Mouse (Mus musculus): ENCODE data around the gene Rpp25l. TPM values are rescaled to one million over a fixed set of nuclear protein-coding genes. Genes with fewer than 3 reads are reported as not detected.
"Not testable (repeated sequence)": the region's sequence is repeated elsewhere in the genome, so short reads cannot be mapped to it uniquely, and the experiment has no call there.

Gene Rpp25l
- polyA plus RNA-seq, 1 experiment from 2014 or later = 29.8 TPM

- not testable (repeated sequence) for H3K4me3 ChIP-seq (replicated peaks); H3K4me1 ChIP-seq (replicated peaks); H3K27ac ChIP-seq (replicated peaks); H3K4me2 ChIP-seq; H3K9me3 ChIP-seq (replicated peaks); ATAC-seq (ENCODE audit: insufficient read depth); H3K9ac ChIP-seq; H3K36me3 ChIP-seq (replicated peaks)
- H3K27me3 ChIP-seq = peaks cover 40% of the 10 kb centered on the region
- 5% methylated on average over 20 of the region's 38 CpGs for WGBS (ENCODE audit: insufficient replicate concordance)
Measured at GRCm38 (mm10) chr4:41695800-41696199, 17.5 kb downstream of the Rpp25l start.

GRCm38 (mm10) chr4:41693511-41693910 lies 19.8 kb downstream of the Rpp25l start:
- not testable (repeated sequence) for H3K36me3 ChIP-seq (replicated peaks); H3K4me3 ChIP-seq (replicated peaks); H3K9ac ChIP-seq; H3K4me1 ChIP-seq (replicated peaks); H3K27ac ChIP-seq (replicated peaks); H3K4me2 ChIP-seq; ATAC-seq (ENCODE audit: insufficient read depth); H3K9me3 ChIP-seq (replicated peaks)
- peaks cover 34% of the 10 kb centered on the region for H3K27me3 ChIP-seq
- 8% methylated on average over 4 of the region's 4 CpGs for WGBS (ENCODE audit: insufficient replicate concordance)

- not testable (repeated sequence) for H3K9ac ChIP-seq
Measured at GRCm38 (mm10) chr4:41690014-41690413, 23.3 kb downstream of the Rpp25l start.

GRCm38 (mm10) chr4:41688562-41688961 lies 24.8 kb downstream of the Rpp25l start:
- not testable (repeated sequence) for ATAC-seq (ENCODE audit: insufficient read depth); H3K4me1 ChIP-seq (replicated peaks); H3K4me3 ChIP-seq (replicated peaks); H3K9ac ChIP-seq; H3K27ac ChIP-seq (replicated peaks); H3K36me3 ChIP-seq (replicated peaks); H3K4me2 ChIP-seq; H3K9me3 ChIP-seq (replicated peaks)
- 51% methylated on average over 1 of the region's 1 CpGs for WGBS (ENCODE audit: insufficient replicate concordance)
- peaks cover 23% of the 10 kb centered on the region for H3K27me3 ChIP-seq

More at GRCm38 (mm10) chr4:41690014-41690413, 23.3 kb downstream of the Rpp25l start:
- H3K27me3 ChIP-seq = peaks cover 18% of the 10 kb centered on the region
- H3K9me3 ChIP-seq (replicated peaks); H3K36me3 ChIP-seq (replicated peaks); ATAC-seq (ENCODE audit: insufficient read depth); H3K4me2 ChIP-seq; H3K27ac ChIP-seq (replicated peaks); H3K4me3 ChIP-seq (replicated peaks); H3K4me1 ChIP-seq (replicated peaks): not testable (repeated sequence)
- no CpG with 5 or more reads among the region's 4 CpGs for whole genome bisulfite sequencing (ENCODE audit: insufficient replicate concordance)

GRCm38 (mm10) chr4:41685882-41686492 lies 27.3 kb downstream of the Rpp25l start:
- not testable (repeated sequence) for H3K9ac ChIP-seq; ATAC-seq (ENCODE audit: insufficient read depth)
- WGBS (ENCODE audit: insufficient replicate concordance) = 38% methylated on average over 10 of the region's 10 CpGs

GRCm38 (mm10) chr4:41684931-41685453 lies 28.3 kb downstream of the Rpp25l start:
- ATAC-seq (ENCODE audit: insufficient read depth); H3K9me3 ChIP-seq (replicated peaks): not testable (repeated sequence)
- peaks cover 42% of the 10 kb centered on the region for H3K27me3 ChIP-seq

More at GRCm38 (mm10) chr4:41685882-41686492, 27.3 kb downstream of the Rpp25l start:
- not testable (repeated sequence) for H3K4me1 ChIP-seq (replicated peaks); H3K4me2 ChIP-seq; H3K36me3 ChIP-seq (replicated peaks); H3K27ac ChIP-seq (replicated peaks); H3K9me3 ChIP-seq (replicated peaks); H3K4me3 ChIP-seq (replicated peaks)
- H3K27me3 ChIP-seq = peaks cover 34% of the 10 kb centered on the region

GRCm38 (mm10) chr4:41684131-41684930 lies 29.0 kb downstream of the Rpp25l start:
- WGBS (ENCODE audit: insufficient replicate concordance) = 6% methylated on average over 22 of the region's 27 CpGs
- not testable (repeated sequence) for H3K9ac ChIP-seq, H3K4me2 ChIP-seq

More at GRCm38 (mm10) chr4:41684931-41685453, 28.3 kb downstream of the Rpp25l start:
- not testable (repeated sequence) for H3K9ac ChIP-seq; H3K4me1 ChIP-seq (replicated peaks); H3K36me3 ChIP-seq (replicated peaks); H3K4me3 ChIP-seq (replicated peaks); H3K4me2 ChIP-seq; H3K27ac ChIP-seq (replicated peaks)
- WGBS (ENCODE audit: insufficient replicate concordance) = 3% methylated on average over 14 of the region's 14 CpGs

GRCm38 (mm10) chr4:41683303-41683702 lies 30.0 kb downstream of the Rpp25l start:
- not testable (repeated sequence) for H3K4me1 ChIP-seq (replicated peaks); ATAC-seq (ENCODE audit: insufficient read depth); H3K36me3 ChIP-seq (replicated peaks); H3K4me2 ChIP-seq; H3K9ac ChIP-seq; H3K9me3 ChIP-seq (replicated peaks); H3K4me3 ChIP-seq (replicated peaks); H3K27ac ChIP-seq (replicated peaks)
- peaks cover 59% of the 10 kb centered on the region for H3K27me3 ChIP-seq
- WGBS (ENCODE audit: insufficient replicate concordance) = 3% methylated on average over 10 of the region's 27 CpGs

More at GRCm38 (mm10) chr4:41684131-41684930, 29.0 kb downstream of the Rpp25l start:
- H3K9me3 ChIP-seq (replicated peaks); H3K4me1 ChIP-seq (replicated peaks); H3K4me3 ChIP-seq (replicated peaks); ATAC-seq (ENCODE audit: insufficient read depth); H3K36me3 ChIP-seq (replicated peaks); H3K27ac ChIP-seq (replicated peaks): not testable (repeated sequence)
- H3K27me3 ChIP-seq = peaks cover 49% of the 10 kb centered on the region

GRCm38 (mm10) chr4:41682789-41683188 lies 30.5 kb downstream of the Rpp25l start:
- H3K27ac ChIP-seq (replicated peaks) = no peak overlapping the region
- no peaks in the 10 kb centered on the region for H3K36me3 ChIP-seq (replicated peaks)
- H3K4me2 ChIP-seq = no peak overlapping the region
- peaks cover 64% of the 10 kb centered on the region for H3K27me3 ChIP-seq
- H3K4me3 ChIP-seq (replicated peaks) = no peak overlapping the region
- 9% methylated on average over 6 of the region's 6 CpGs for WGBS (ENCODE audit: insufficient replicate concordance)
- no peak for ATAC-seq (ENCODE audit: insufficient read depth)
- no peak overlapping the region for H3K9ac ChIP-seq
- no peaks in the 10 kb centered on the region for H3K9me3 ChIP-seq (replicated peaks)
- no peaks in the 10 kb centered on the region for H3K4me1 ChIP-seq (replicated peaks)

- Histone ChIP-seq H3K27ac (replicated peaks) (no peak overlapping the region), H3K4me1 (replicated peaks) (no peaks in the 10 kb centered on the region), H3K36me3 (replicated peaks) (no peaks in the 10 kb centered on the region), H3K4me3 (replicated peaks) (no peak overlapping the region), H3K4me2 (no peak overlapping the region), H3K9ac (no peak overlapping the region), H3K9me3 (replicated peaks) (no peaks in the 10 kb centered on the region), H3K27me3 (peaks cover 68% of the 10 kb centered on the region)
- no peak for ATAC-seq (ENCODE audit: insufficient read depth)
- WGBS (ENCODE audit: insufficient replicate concordance) = 61% methylated on average over 10 of the region's 10 CpGs
Measured at GRCm38 (mm10) chr4:41681947-41682346, 31.4 kb downstream of the Rpp25l start.

GRCm38 (mm10) chr4:41681176-41681575 lies 32.2 kb downstream of the Rpp25l start:
- ATAC-seq (ENCODE audit: insufficient read depth) = no peak
- Histone ChIP-seq H3K27ac (replicated peaks) (no peak overlapping the region), H3K4me3 (replicated peaks) (no peak overlapping the region), H3K9me3 (replicated peaks) (no peaks in the 10 kb centered on the region), H3K4me1 (replicated peaks) (no peaks in the 10 kb centered on the region), H3K27me3 (peaks cover 73% of the 10 kb centered on the region), H3K36me3 (replicated peaks) (no peaks in the 10 kb centered on the region), H3K4me2 (no peak overlapping the region), H3K9ac (no peak overlapping the region)
- 45% methylated on average over 4 of the region's 4 CpGs for whole genome bisulfite sequencing (ENCODE audit: insufficient replicate concordance)
